In the genomic region with DNA sequence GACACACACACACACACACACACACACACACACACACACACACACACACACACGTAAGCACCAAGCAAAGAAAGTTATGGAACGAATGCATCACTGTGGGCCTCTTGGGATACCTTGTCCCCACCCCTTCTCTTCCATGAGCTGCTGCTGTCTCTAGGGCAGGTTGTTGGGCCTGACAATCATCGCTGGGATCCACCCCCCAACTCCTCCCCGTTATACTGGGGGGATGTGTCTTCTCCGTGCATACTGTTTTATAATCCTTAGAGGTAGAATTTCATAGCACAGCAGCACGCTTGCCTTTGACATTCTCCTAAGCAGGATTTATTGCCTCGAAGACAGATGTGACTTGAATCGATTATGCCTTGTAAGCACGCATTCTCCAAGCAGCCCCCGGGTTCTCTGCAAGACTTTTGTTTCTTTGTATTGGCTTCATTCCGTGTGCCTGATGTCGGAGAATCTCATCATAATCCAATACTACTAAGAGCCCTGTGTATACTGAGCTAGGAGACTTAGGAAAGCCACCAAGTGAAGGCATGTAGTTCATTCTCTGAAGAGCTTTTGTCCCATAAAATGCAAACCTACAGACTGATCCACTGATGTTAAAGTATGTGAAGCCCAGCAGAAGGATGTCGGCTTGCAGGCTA, we compare ENCODE assay signal across 13 mouse cellular contexts.
DNase-seq lines count a peak whose midpoint lies in the region; ATAC-seq lines count a peak whose summit lies in the region.
"Had no signal": no experiment of that assay in that cellular context is flagged by ENCODE, and none has a peak within 500 bp of the region (broad histone marks: within the 10 kb centered on the region; RNA-seq: fewer than 3 reads in every experiment).

No protein-coding gene starts in this region.

- peak; percentile 11 for DNase-seq in gastrocnemius, postnatal 25 days
- DNase-seq in gastrocnemius, adult 8-10 months (ENCODE audit: low spot score in 2 of 2): no peak
- DNase-seq in layer of hippocampus, adult 11-12 months (ENCODE audit: low spot score): no peak
- no peak for DNase-seq in lung, postnatal 4 days
- DNase-seq in heart, adult 8-10 months (ENCODE audit: low spot score): no peak
- DNase-seq: cerebellum, postnatal 25 days; heart, adult 11 months; kidney, postnatal 4 days had no signal

- no peaks in the 10 kb centered on the region for H3K36me3 ChIP-seq in embryonic facial prominence, embryonic 12.5 days
- no peaks in the 10 kb centered on the region for H3K36me3 ChIP-seq in hindbrain, embryonic 12.5 days
- no peaks in the 10 kb centered on the region for H3K36me3 ChIP-seq in midbrain, embryonic 16.5 days (ENCODE audit: control insufficient read depth, insufficient read depth, low read length)
- H3K36me3 ChIP-seq: liver, embryonic 15.5 days had no signal

- no peaks in the 10 kb centered on the region for H3K9me3 ChIP-seq in embryonic facial prominence, embryonic 12.5 days
- no peaks in the 10 kb centered on the region for H3K9me3 ChIP-seq in hindbrain, embryonic 12.5 days (replicated peaks)
- H3K9me3 ChIP-seq in midbrain, embryonic 16.5 days (replicated peaks; ENCODE audit: control insufficient read depth, low read length, poor library complexity, severe bottlenecking): peaks cover 3% of the 10 kb centered on the region; the same call in 1 of the 2 replicates
- H3K9me3 ChIP-seq: liver, embryonic 15.5 days had no signal

- H3K27ac ChIP-seq in embryonic facial prominence, embryonic 12.5 days: peak overlapping the region; percentile 17; the same call in 1 of the 2 replicates
- H3K27ac ChIP-seq in hindbrain, embryonic 12.5 days: peak overlapping the region; percentile 67
- H3K27ac ChIP-seq in midbrain, embryonic 16.5 days (ENCODE audit: low read length): peak overlapping the region; percentile 74
- H3K27ac ChIP-seq: liver, embryonic 15.5 days had no signal

- H3K4me2 ChIP-seq in embryonic facial prominence, embryonic 12.5 days (replicated peaks): peak overlapping the region; percentile 41
- H3K4me2 ChIP-seq in hindbrain, embryonic 12.5 days (replicated peaks): peak overlapping the region; percentile 44
- H3K4me2 ChIP-seq in midbrain, embryonic 16.5 days (ENCODE audit: low read length): peak overlapping the region; percentile 43
- H3K4me2 ChIP-seq: liver, embryonic 15.5 days had no signal

- WGBS in embryonic facial prominence, embryonic 12.5 days: 29% methylated on average over 13 of the region's 13 CpGs
- 31% methylated on average over 13 of the region's 13 CpGs for WGBS in hindbrain, embryonic 12.5 days
- 6% methylated on average over 13 of the region's 13 CpGs for WGBS in midbrain, embryonic 16.5 days

- H3K27me3 ChIP-seq in embryonic facial prominence, embryonic 12.5 days: no peaks in the 10 kb centered on the region
- H3K27me3 ChIP-seq in hindbrain, embryonic 12.5 days: no peaks in the 10 kb centered on the region; the same call in 1 of the 2 replicates
- H3K27me3 ChIP-seq in midbrain, embryonic 16.5 days (ENCODE audit: control insufficient read depth, insufficient read depth, low read depth, low read length): no peaks in the 10 kb centered on the region; the same call in 1 of the 2 replicates
- H3K27me3 ChIP-seq: CH12.LX; liver, embryonic 15.5 days had no signal

- ATAC-seq in embryonic facial prominence, embryonic 12.5 days (ENCODE audit: insufficient number of reproducible peaks, insufficient read depth, low FRiP score, low TSS enrichment): peak; percentile 91
- peak; percentile 82 for ATAC-seq in hindbrain, embryonic 12.5 days (ENCODE audit: low FRiP score)
- ATAC-seq in midbrain, embryonic 16.5 days: peak; percentile 92

- H3K4me3 ChIP-seq in embryonic facial prominence, embryonic 12.5 days: 0 out of 2 replicates have a peak overlapping the region, but pooled peaks have one; percentile 9
- 0 out of 2 replicates have a peak overlapping the region, but pooled peaks have one; percentile 7 for H3K4me3 ChIP-seq in hindbrain, embryonic 12.5 days
- H3K4me3 ChIP-seq in midbrain, embryonic 16.5 days (ENCODE audit: low read depth, low read length): peak overlapping the region; percentile 14; the same call in 1 of the 2 replicates
- H3K4me3 ChIP-seq: liver, embryonic 15.5 days had no signal

- no peak overlapping the region for H3K9ac ChIP-seq in embryonic facial prominence, embryonic 12.5 days
- H3K9ac ChIP-seq in hindbrain, embryonic 12.5 days: peak overlapping the region; percentile 18; the same call in 1 of the 2 replicates
- H3K9ac ChIP-seq in midbrain, embryonic 16.5 days (ENCODE audit: low read depth, low read length): peak overlapping the region; percentile 35; the same call in 1 of the 2 replicates
- H3K9ac ChIP-seq: liver, embryonic 15.5 days had no signal

- peaks cover 26% of the 10 kb centered on the region for H3K4me1 ChIP-seq in embryonic facial prominence, embryonic 12.5 days
- peaks cover 33% of the 10 kb centered on the region for H3K4me1 ChIP-seq in hindbrain, embryonic 12.5 days
- H3K4me1 ChIP-seq in midbrain, embryonic 16.5 days (ENCODE audit: control insufficient read depth, insufficient read depth, low read length): peaks cover 40% of the 10 kb centered on the region
- H3K4me1 ChIP-seq: liver, embryonic 15.5 days had no signal

Comparison
In these comparisons a context has a peak if more than half of its experiments do, and no peak if none do; other contexts are left out.
1. H3K27ac ChIP-seq: peak in every context shown above with its lines; median percentile 74 in midbrain, embryonic 16.5 days; 67 in hindbrain, embryonic 12.5 days; 17 in embryonic facial prominence, embryonic 12.5 days.